In genomic region chr3:146058263-146058662, GRCm38 (mm10) we compare ENCODE assay signal across 8 mouse cellular contexts. TPM values are rescaled to one million over a fixed set of nuclear protein-coding genes. Genes with fewer than 3 reads are reported as not detected.
DNase-seq lines count a peak whose midpoint lies in the region; ATAC-seq and TF ChIP-seq lines count a peak whose summit lies in the region.

No protein-coding gene starts in this region.

- 14% methylated on average over 4 of the region's 4 CpGs for WGBS in hindbrain, embryonic 12.5 days
- WGBS in lung, embryonic 16.5 days: 12% methylated on average over 4 of the region's 4 CpGs

- no peaks in the 10 kb centered on the region for H3K9me3 ChIP-seq in hindbrain, embryonic 12.5 days (replicated peaks)
- no peaks in the 10 kb centered on the region for H3K9me3 ChIP-seq in lung, embryonic 16.5 days (ENCODE audit: control insufficient read depth, low read length)

- peak; percentile 40 for ATAC-seq in hindbrain, embryonic 12.5 days (ENCODE audit: low FRiP score)
- ATAC-seq in lung, embryonic 16.5 days (ENCODE audit: low read depth): peak; percentile 2; the same call in 1 of the 2 replicates

- TF ChIP-seq POLR2A in testis, adult 2 months (IDR thresholded peaks at IDR 0.05; ENCODE audit: control insufficient read depth, low read depth, low read length): no peak

- no peak overlapping the region for H3K4me2 ChIP-seq in hindbrain, embryonic 12.5 days (replicated peaks)
- H3K4me2 ChIP-seq in lung, embryonic 16.5 days (ENCODE audit: low read depth, low read length): no peak overlapping the region

- peaks cover 2% of the 10 kb centered on the region; the same call in 1 of the 2 replicates for H3K36me3 ChIP-seq in testis, adult 2 months (ENCODE audit: control insufficient read depth, insufficient read depth, low read length)
- H3K36me3 ChIP-seq in hindbrain, embryonic 12.5 days: no peaks in the 10 kb centered on the region
- no peaks in the 10 kb centered on the region for H3K36me3 ChIP-seq in lung, embryonic 16.5 days (ENCODE audit: control insufficient read depth, insufficient read depth, low read length)

- H3K4me3 ChIP-seq in testis, adult 2 months (ENCODE audit: control insufficient read depth, low read depth, low read length): no peak overlapping the region
- no peak overlapping the region for H3K4me3 ChIP-seq in hindbrain, embryonic 12.5 days
- no peak overlapping the region for H3K4me3 ChIP-seq in lung, embryonic 16.5 days (ENCODE audit: low read length)

- H3K27ac ChIP-seq in testis, adult 2 months (ENCODE audit: control insufficient read depth, insufficient read depth, low read depth, low read length): no peak overlapping the region
- H3K27ac ChIP-seq in hindbrain, embryonic 12.5 days: no peak overlapping the region
- H3K27ac ChIP-seq in lung, embryonic 16.5 days (ENCODE audit: low read length): no peak overlapping the region

- peak; percentile 14 to 17 for DNase-seq in cerebellum, postnatal 36 days
- no peak for DNase-seq in cerebellum, adult 9-10 months
- no peak for DNase-seq in testis, postnatal 14 days (ENCODE audit: low spot score)
- DNase-seq in embryo, embryonic 10 days (ENCODE audit: low spot score): peak; percentile 76
- DNase-seq in skeletal muscle tissue, adult 2 months (ENCODE audit: low read depth, low spot score): peak; percentile 11

- TF ChIP-seq CTCF in testis, adult 2 months (IDR thresholded peaks at IDR 0.05; ENCODE audit: control insufficient read depth, insufficient read depth, insufficient replicate concordance, low read depth, low read length): peak; percentile 46; the same call in 1 of the 2 replicates

- no peaks in the 10 kb centered on the region; the same call in 1 of the 2 replicates for H3K4me1 ChIP-seq in testis, adult 2 months (ENCODE audit: control insufficient read depth, insufficient read depth, low read length)
- H3K4me1 ChIP-seq in hindbrain, embryonic 12.5 days: 0 out of 2 replicates have a peak, but pooled peaks cover under 1% of the 10 kb centered on the region
- no peaks in the 10 kb centered on the region for H3K4me1 ChIP-seq in lung, embryonic 16.5 days (replicated peaks; ENCODE audit: control insufficient read depth, insufficient read depth, low read length)

- no peaks in the 10 kb centered on the region for H3K27me3 ChIP-seq in testis, adult 2 months (ENCODE audit: control insufficient read depth, insufficient read depth, low read length)
- H3K27me3 ChIP-seq in hindbrain, embryonic 12.5 days: peaks cover 3% of the 10 kb centered on the region; the same call in 1 of the 2 replicates
- no peaks in the 10 kb centered on the region for H3K27me3 ChIP-seq in lung, embryonic 16.5 days (ENCODE audit: control insufficient read depth, insufficient read depth, low read depth, low read length)

- H3K9ac ChIP-seq in hindbrain, embryonic 12.5 days: no peak overlapping the region
- no peak overlapping the region for H3K9ac ChIP-seq in lung, embryonic 16.5 days (ENCODE audit: low read length)

RNA-seq across cellular contexts. Expression of gene Wdr63, which starts 49.7 kb away (rescaled TPM):
- 61.5 and 63.7 TPM in 2 replicates for polyA plus RNA-seq in testis, adult 2 months (2012; rRNA removed)
- 1.8 TPM in 2 replicates for polyA plus RNA-seq in hindbrain, embryonic 12.5 days (2016; fragmentation: Nextera tagmentation; extraction: Ambion mirVana)
- polyA plus RNA-seq in lung, embryonic 16.5 days (2015; fragmentation: Nextera tagmentation; extraction: Ambion mirVana): 3.5 and 3.6 TPM in 2 replicates

RNA-seq across cellular contexts. Expression of gene Mcoln3, which starts 59.0 kb away (rescaled TPM):
- 0.11 TPM in 1 of 2 replicates, not detected in the other for polyA plus RNA-seq in testis, adult 2 months (2012; rRNA removed)
- 2.3 and 4.4 TPM in 2 replicates for polyA plus RNA-seq in hindbrain, embryonic 12.5 days (2016; fragmentation: Nextera tagmentation; extraction: Ambion mirVana)
- polyA plus RNA-seq in lung, embryonic 16.5 days (2015; fragmentation: Nextera tagmentation; extraction: Ambion mirVana): 0.69 and 0.75 TPM in 2 replicates

Comparison
In these comparisons a context has a peak if more than half of its experiments do, and no peak if none do; other contexts are left out.
1. DNase-seq: peak in cerebellum, postnatal 36 days (2 of 2), embryo, embryonic 10 days (single experiment) and skeletal muscle tissue, adult 2 months (single experiment); none in cerebellum, adult 9-10 months (single experiment) and testis, postnatal 14 days (single experiment).
2. RNA of gene Wdr63, which starts 49.7 kb away (polyA plus RNA-seq): 61.5 to 63.7 TPM in testis, adult 2 months; 3.5 to 3.6 TPM in lung, embryonic 16.5 days and 1.8 TPM in hindbrain, embryonic 12.5 days; every median in the first group is over 10 times any median in the second.